Mouse (Mus musculus): ENCODE results near the gene Olfr178.

DNA sequence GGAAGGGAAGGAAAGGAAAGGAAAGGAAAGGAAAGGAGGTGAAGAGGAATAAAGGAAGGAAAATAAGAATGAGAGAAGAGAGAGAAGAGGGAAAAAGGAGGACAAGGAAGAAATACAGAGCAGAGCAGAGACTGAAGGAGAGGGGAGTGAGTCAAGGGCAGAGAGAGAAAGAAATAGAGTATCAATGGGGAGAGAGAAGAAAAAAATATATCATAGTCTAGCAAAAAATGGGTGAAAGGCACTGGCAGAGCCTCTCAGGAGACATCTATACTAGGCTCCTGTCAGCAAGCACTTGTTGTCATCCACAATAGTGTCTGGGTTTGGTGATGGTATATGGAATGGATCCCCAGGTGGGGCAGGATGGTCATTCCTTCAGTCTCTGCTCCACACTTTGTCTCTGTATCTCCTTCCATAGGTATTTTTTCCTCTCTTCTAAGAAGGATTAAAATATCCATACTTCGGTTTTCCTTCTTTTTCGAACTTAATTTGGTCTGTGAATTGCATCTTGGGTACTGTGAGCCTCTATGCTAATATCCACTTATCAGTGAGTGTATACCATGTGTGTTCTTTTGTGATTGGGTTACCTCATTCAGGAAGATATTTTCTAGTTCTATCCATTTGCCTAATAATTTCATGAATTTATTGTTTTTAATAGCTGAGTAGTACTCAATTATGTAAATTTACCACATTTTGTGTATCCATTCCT is 31.7 kb downstream of the Olfr178 start:
- no peak for TF ChIP-seq REST (IDR thresholded peaks at IDR 0.05; ENCODE audit: insufficient read depth, insufficient read length)
- TF ChIP-seq POLR2A (IDR thresholded peaks at IDR 0.05; ENCODE audit: insufficient read length, low read depth): no peak
- no peak for TF ChIP-seq MYOG (IDR thresholded peaks at IDR 0.05; ENCODE audit: control insufficient read depth in 1 of 3, insufficient read depth in 1 of 3, insufficient read length in 2 of 3, low read depth in 2 of 3)
- TF ChIP-seq E2F4 (IDR thresholded peaks at IDR 0.05; ENCODE audit: insufficient read depth): no peak

Measured in myocyte (in vitro differentiated cells).